Comparison of ENCODE assay signal across 22 mouse cellular contexts in genomic region chr11:100730477-100731205, GRCm38 (mm10). TPM values are rescaled to one million over a fixed set of nuclear protein-coding genes. Genes with fewer than 3 reads are reported as not detected.
DNase-seq lines count a peak whose midpoint lies in the region; TF ChIP-seq lines count a peak whose summit lies in the region.
"Had no signal": no experiment of that assay in that cellular context is flagged by ENCODE, and none has a peak within 500 bp of the region (broad histone marks: within the 10 kb centered on the region; RNA-seq: fewer than 3 reads in every experiment).

No protein-coding gene starts in this region.

- peaks cover 23% of the 10 kb centered on the region for H3K4me1 ChIP-seq in heart, adult 2 months (ENCODE audit: control insufficient read depth, insufficient read depth, low read length)

- 51% methylated on average over 6 of the region's 6 CpGs for WGBS in heart, adult 2 months

- TF ChIP-seq POLR2A in heart, adult 2 months (IDR thresholded peaks at IDR 0.05; ENCODE audit: insufficient read depth, low read depth, low read length), result no peak

- DNase-seq in heart, adult 2 months, result no peak
- DNase-seq in heart, postnatal 36 days, result no peak
- DNase-seq in lung, postnatal 36 days, result peak; percentile 38
- DNase-seq in lung, postnatal 14 days, result no peak
- peak; percentile 40 for DNase-seq in kidney, postnatal 10 days
- peak; percentile 77 for DNase-seq in yolk sac, embryonic 10.5 days (ENCODE audit: low spot score)
- DNase-seq in left cerebral cortex, postnatal 4 days, result no peak
- no peak for DNase-seq in lung, postnatal 25 days (ENCODE audit: low spot score)
- DNase-seq: adrenal gland, postnatal 14 days; cerebellum, postnatal 14 days; embryo, embryonic 11 days; gastrocnemius, postnatal 10 days; thymus, postnatal 4 days had no signal

- intact Hi-C loops in heart, adult 2 months (cut with DNase I), result no loop called here
- intact Hi-C loops in heart, postnatal 36 days (cut with DNase I), result no loop called here
- intact Hi-C loops in left cerebral cortex, postnatal 4 days (cut with DNase I), result no loop called here

- H3K9ac ChIP-seq in heart, adult 2 months (ENCODE audit: low read depth, low read length), result no peak overlapping the region
- H3K9ac ChIP-seq: embryonic facial prominence, embryonic 15.5 days; neural tube, embryonic 15.5 days had no signal

- TF ChIP-seq CTCF in heart, adult 2 months (IDR thresholded peaks at IDR 0.05), result no peak

- H3K27me3 ChIP-seq in heart, adult 2 months (ENCODE audit: control insufficient read depth, insufficient read depth, low read length), result no peaks in the 10 kb centered on the region
- H3K27me3 ChIP-seq: embryonic facial prominence, embryonic 15.5 days; neural tube, embryonic 15.5 days had no signal

- no peak for TF ChIP-seq EP300 in heart, adult 2 months (IDR thresholded peaks at IDR 0.05; ENCODE audit: insufficient read depth, low read depth, low read length)

- no peaks in the 10 kb centered on the region; the same call in none of the 2 replicates for H3K36me3 ChIP-seq in heart, adult 2 months (ENCODE audit: control insufficient read depth, insufficient read depth, low read length)

- peak overlapping the region; percentile 73 for H3K27ac ChIP-seq in heart, adult 2 months
- H3K27ac ChIP-seq: embryonic facial prominence, embryonic 15.5 days; forebrain, embryonic 10.5 days; hindbrain, postnatal 0 days; neural tube, embryonic 15.5 days had no signal

- no peak overlapping the region for H3K4me3 ChIP-seq in heart, adult 2 months
- H3K4me3 ChIP-seq: embryonic facial prominence, embryonic 15.5 days; forebrain, embryonic 10.5 days; neural tube, embryonic 15.5 days had no signal

- peaks cover 7% of the 10 kb centered on the region for H3K79me2 ChIP-seq in heart, adult 2 months (replicated peaks; ENCODE audit: control insufficient read depth, insufficient read depth, low read length)

RNA-seq across cellular contexts. Expression of gene Rab5c, which starts 7.4 kb away (rescaled TPM):
- total RNA-seq in heart, adult 2 months (2021), result 10 to 100 TPM; 53.0 to 56.3 TPM
- polyA plus RNA-seq in heart, adult 2 months (2012; rRNA removed), result 69.3 and 97.8 TPM in 2 replicates
- total RNA-seq in heart, postnatal 36 days (2021), result 10 to 100 TPM; 54.3 to 62.1 TPM
- total RNA-seq in left cerebral cortex, postnatal 4 days (2021), result 100 to 1,000 TPM; 168 to 174 TPM

RNA-seq across cellular contexts. Expression of gene Hspb9, which starts 17.0 kb away (rescaled TPM):
- not detected for total RNA-seq in heart, adult 2 months (2021)
- polyA plus RNA-seq in heart, adult 2 months (2012; rRNA removed), result 0.50 and 0.62 TPM in 2 replicates
- under 1 TPM in 1 of 2 experiments, not detected in 1; 0.43 TPM for total RNA-seq in heart, postnatal 36 days (2021)
- total RNA-seq in left cerebral cortex, postnatal 4 days (2021), result not detected
- total RNA-seq: adrenal gland, postnatal 14 days; gastrocnemius, postnatal 10 days; heart, postnatal 25 days; hindbrain, postnatal 0 days; layer of hippocampus, postnatal 10 days; liver, adult 2 months had no signal
- polyA plus RNA-seq: embryonic facial prominence, embryonic 15.5 days; heart, embryonic 11.5 days; liver, adult 2 months; lung, embryonic 16.5 days; neural tube, embryonic 15.5 days had no signal

RNA-seq across cellular contexts. Expression of gene Kat2a, which starts 18.4 kb away (rescaled TPM):
- 10 to 100 TPM; 13.1 to 14.0 TPM for total RNA-seq in heart, adult 2 months (2021)
- 18.9 and 21.7 TPM in 2 replicates for polyA plus RNA-seq in heart, adult 2 months (2012; rRNA removed)
- total RNA-seq in heart, postnatal 36 days (2021), result 10 to 100 TPM; 12.4 to 13.0 TPM
- total RNA-seq in left cerebral cortex, postnatal 4 days (2021), result 10 to 100 TPM; 68.7 to 71.8 TPM

RNA-seq across cellular contexts. Expression of gene Dhx58, which starts 26.6 kb away (rescaled TPM):
- total RNA-seq in heart, adult 2 months (2021), result under 1 TPM; 0.55 to 0.70 TPM
- 2.8 and 3.0 TPM in 2 replicates for polyA plus RNA-seq in heart, adult 2 months (2012; rRNA removed)
- total RNA-seq in heart, postnatal 36 days (2021), result 1 to 10 TPM in 1 of 2 experiments, under 1 TPM in 1; 0.75 to 2.8 TPM
- total RNA-seq in left cerebral cortex, postnatal 4 days (2021), result 1 to 10 TPM; 3.4 to 3.5 TPM

RNA-seq across cellular contexts. Expression of gene Kcnh4, which starts 29.1 kb away (rescaled TPM):
- not detected for total RNA-seq in heart, adult 2 months (2021)
- polyA plus RNA-seq in heart, adult 2 months (2012; rRNA removed), result 0.04 TPM in 1 of 2 replicates, not detected in the other
- total RNA-seq in heart, postnatal 36 days (2021), result not detected
- total RNA-seq in left cerebral cortex, postnatal 4 days (2021), result 10 to 100 TPM; 11.2 to 12.4 TPM
- total RNA-seq: gastrocnemius, postnatal 10 days; heart, postnatal 25 days; liver, adult 2 months had no signal
- polyA plus RNA-seq: heart, embryonic 11.5 days; liver, adult 2 months; lung, embryonic 16.5 days had no signal

Comparison
In these comparisons a context has a peak if more than half of its experiments do, and no peak if none do; other contexts are left out.
1. DNase-seq: peak in lung, postnatal 36 days (single experiment), kidney, postnatal 10 days (single experiment) and yolk sac, embryonic 10.5 days (single experiment); none in heart, adult 2 months (0 of 2), heart, postnatal 36 days (0 of 2), lung, postnatal 14 days (single experiment), left cerebral cortex, postnatal 4 days (single experiment) and lung, postnatal 25 days (single experiment).
2. RNA of gene Kat2a, which starts 18.4 kb away (total RNA-seq): 68.7 to 71.8 TPM in left cerebral cortex, postnatal 4 days; 13.1 to 14.0 TPM in heart, adult 2 months and 12.4 to 13.0 TPM in heart, postnatal 36 days; every median in the first group is over 4 times any median in the second.